Mouse (Mus musculus) ES-Bruce4 (cell line): ENCODE data around the gene Tbc1d21.

ENCODE experiments used
- CTCF ChIP-seq: IDR thresholded peaks from one replicate; pipeline ENCODE4 v1.8.1; 2011; ENCODE audit warnings: low read depth, low read length
- POLR2A ChIP-seq: IDR thresholded peaks from one replicate; pipeline ENCODE4 v1.8.1; 2011; ENCODE audit warnings: low read length; ENCODE audit not compliant: insufficient read depth

- no peak for TF ChIP-seq CTCF
- no peak for TF ChIP-seq POLR2A
Observed at GRCm38 (mm10) chr9:58361956-58362355, 8.3 kb downstream of the Tbc1d21 start.
